Mouse (Mus musculus) embryonic fibroblast, embryonic 13.5 days (primary cell): ENCODE data around the gene Gtf2e1.

Experiments used
- CTCF ChIP-seq: IDR thresholded peaks from 2 replicates; pipeline ENCODE4 v1.5.1; 2011; ENCODE audit warnings: mild to moderate bottlenecking, control low read depth, low read length, moderate library complexity, borderline replicate concordance; ENCODE audit not compliant: insufficient read depth
- POLR2A ChIP-seq: IDR thresholded peaks from 2 replicates; pipeline ENCODE4 v1.6.1; 2011; ENCODE audit warnings: low read depth, mild to moderate bottlenecking, control low read depth, low read length, moderate library complexity

GRCm38 (mm10) chr16:37522100-37522697, 17.4 kb downstream of the Gtf2e1 start:
- TF ChIP-seq POLR2A (no peak), CTCF (no peak)
